Mouse (Mus musculus): ENCODE measurements around the gene Sash1. TPM values are rescaled to one million over a fixed set of nuclear protein-coding genes. Genes with fewer than 3 reads are reported as not detected.

The Sash1 gene
- polyA plus RNA-seq, 1 experiment from 2014 or later, result 1.3 TPM

DNA sequence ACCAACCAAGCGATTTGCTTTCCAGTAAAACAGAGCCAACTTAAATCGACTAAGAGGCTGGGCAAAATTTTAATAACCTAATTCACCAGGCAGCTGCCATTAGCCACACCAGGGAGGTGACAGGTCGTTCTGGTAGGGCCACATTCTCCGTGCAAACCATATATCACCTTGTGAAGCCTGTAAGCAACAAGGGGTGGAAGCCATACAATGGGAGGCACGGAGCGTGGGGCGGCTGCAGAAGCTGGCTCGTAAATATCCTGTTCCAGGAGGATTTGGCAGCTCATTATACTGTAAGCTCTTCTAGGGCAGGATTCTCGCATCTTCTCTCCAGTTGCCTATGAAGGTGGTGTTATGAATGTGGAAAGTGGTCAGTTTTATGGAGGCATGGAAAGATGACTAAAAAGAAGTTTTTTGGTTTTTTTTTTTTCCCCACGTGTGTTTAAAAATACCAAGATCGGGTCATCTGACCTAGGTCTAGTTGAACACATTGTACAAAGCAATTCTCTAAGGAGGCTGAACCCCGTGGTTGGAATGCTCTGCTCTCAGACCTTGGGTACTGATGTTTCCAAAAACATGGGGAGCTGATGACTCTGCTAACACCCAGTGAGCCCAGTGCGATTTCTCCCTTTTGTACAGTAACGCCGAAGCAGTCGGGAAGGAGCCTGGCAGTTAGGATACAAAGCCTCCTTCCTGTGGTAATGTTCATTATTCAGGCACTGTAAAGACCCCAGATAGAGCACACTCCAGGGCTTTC is 24.5 kb upstream of the Sash1 start:
- H3K9me3 ChIP-seq (ENCODE audit: control insufficient read depth, low read length), result no peaks in the 10 kb centered on the region
- H3K36me3 ChIP-seq (ENCODE audit: control insufficient read depth, insufficient read depth), result no peaks in the 10 kb centered on the region
- H3K4me2 ChIP-seq (ENCODE audit: low read length), result no peak overlapping the region
- H3K27me3 ChIP-seq (replicated peaks; ENCODE audit: control insufficient read depth, insufficient read depth, low read length), result no peaks in the 10 kb centered on the region
- no peak overlapping the region for H3K9ac ChIP-seq (replicated peaks; ENCODE audit: low read depth, low read length)
- no peak overlapping the region for H3K27ac ChIP-seq (ENCODE audit: low read length)
- H3K4me3 ChIP-seq (replicated peaks; ENCODE audit: low read length), result no peak overlapping the region
- no peaks in the 10 kb centered on the region for H3K4me1 ChIP-seq (replicated peaks; ENCODE audit: control insufficient read depth, insufficient read depth, low read length)
- no peak for ATAC-seq
- WGBS, result 79% methylated on average over 16 of the region's 16 CpGs

- Histone ChIP-seq H3K4me3 (replicated peaks; ENCODE audit: low read length) (no peak overlapping the region), H3K36me3 (ENCODE audit: control insufficient read depth, insufficient read depth) (no peaks in the 10 kb centered on the region), H3K27ac (ENCODE audit: low read length) (no peak overlapping the region), H3K9ac (replicated peaks; ENCODE audit: low read depth, low read length) (no peak overlapping the region), H3K27me3 (replicated peaks; ENCODE audit: control insufficient read depth, insufficient read depth, low read length) (no peaks in the 10 kb centered on the region), H3K9me3 (ENCODE audit: control insufficient read depth, low read length) (no peaks in the 10 kb centered on the region), H3K4me2 (ENCODE audit: low read length) (no peak overlapping the region), H3K4me1 (replicated peaks; ENCODE audit: control insufficient read depth, insufficient read depth, low read length) (no peaks in the 10 kb centered on the region)
- no peak for ATAC-seq
- WGBS, result 93% methylated on average over 6 of the region's 6 CpGs
These were observed 17.2 kb upstream of the Sash1 start for GRCm38 (mm10) chr10:8903086-8903485.

DNA sequence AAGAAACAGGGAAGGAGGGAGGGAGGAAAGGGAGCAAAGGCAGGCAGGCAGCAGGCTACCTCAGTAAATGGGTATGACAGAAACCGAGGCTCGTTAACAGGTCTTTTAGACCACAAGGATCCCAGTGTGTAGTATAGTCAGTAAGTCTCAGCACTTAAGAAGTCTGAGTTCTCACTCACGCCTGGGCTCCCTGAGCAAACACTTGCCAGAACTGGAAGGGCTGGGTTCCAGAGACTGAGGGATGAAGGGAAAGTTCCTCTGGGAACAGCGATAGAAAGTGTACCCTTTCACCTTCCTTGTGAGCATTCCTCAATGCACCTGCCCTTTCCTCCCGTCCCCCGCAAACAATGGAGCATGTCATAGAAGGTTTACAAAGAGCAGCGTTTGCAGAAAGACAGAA is 16.5 kb upstream of the Sash1 start:
- H3K27me3 ChIP-seq (replicated peaks; ENCODE audit: control insufficient read depth, insufficient read depth, low read length), result no peaks in the 10 kb centered on the region
- 73% methylated on average over 7 of the region's 7 CpGs for WGBS
- ATAC-seq, result no peak
- H3K4me1 ChIP-seq (replicated peaks; ENCODE audit: control insufficient read depth, insufficient read depth, low read length), result no peaks in the 10 kb centered on the region
- H3K36me3 ChIP-seq (ENCODE audit: control insufficient read depth, insufficient read depth), result no peaks in the 10 kb centered on the region
- H3K9ac ChIP-seq (replicated peaks; ENCODE audit: low read depth, low read length), result no peak overlapping the region
- no peak overlapping the region for H3K27ac ChIP-seq (ENCODE audit: low read length)
- no peaks in the 10 kb centered on the region for H3K9me3 ChIP-seq (ENCODE audit: control insufficient read depth, low read length)
- H3K4me2 ChIP-seq (ENCODE audit: low read length), result no peak overlapping the region
- no peak overlapping the region for H3K4me3 ChIP-seq (replicated peaks; ENCODE audit: low read length)

DNA sequence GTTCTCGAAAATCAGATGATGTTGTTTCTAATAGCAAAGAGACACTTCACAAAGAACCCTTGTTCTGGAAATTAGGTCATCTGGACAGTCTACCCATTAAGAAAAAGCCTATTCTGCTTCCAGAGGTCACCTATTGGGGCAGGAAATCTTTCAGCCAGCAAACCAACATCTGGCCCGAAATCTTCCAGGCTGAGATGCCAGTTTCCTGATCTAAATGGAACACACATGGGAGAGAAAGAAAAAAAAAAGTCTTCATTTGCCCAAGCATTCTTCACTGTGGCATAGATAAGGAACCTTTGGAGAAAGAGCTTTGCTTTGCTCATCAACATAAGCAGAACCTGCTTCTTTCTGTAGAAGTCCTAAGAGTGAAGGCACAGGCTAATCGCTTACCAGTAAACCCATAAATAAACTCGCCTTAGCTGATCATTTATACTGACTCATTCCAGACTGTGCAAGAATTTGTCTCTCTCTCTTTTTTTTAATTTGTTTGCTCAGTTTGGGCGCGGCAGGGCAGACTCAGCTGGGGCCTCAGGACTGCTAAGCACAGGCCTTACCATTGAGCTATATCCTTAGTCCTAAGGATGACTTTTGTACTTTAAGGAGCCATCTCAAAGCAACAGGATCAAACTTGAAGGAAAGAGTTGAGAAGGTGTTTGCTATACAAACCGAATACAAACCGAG is 13.1 kb upstream of the Sash1 start:
- Histone ChIP-seq H3K9me3 (ENCODE audit: control insufficient read depth, low read length) (no peaks in the 10 kb centered on the region), H3K27me3 (replicated peaks; ENCODE audit: control insufficient read depth, insufficient read depth, low read length) (no peaks in the 10 kb centered on the region), H3K4me2 (ENCODE audit: low read length) (no peak overlapping the region), H3K9ac (replicated peaks; ENCODE audit: low read depth, low read length) (no peak overlapping the region), H3K4me1 (replicated peaks; ENCODE audit: control insufficient read depth, insufficient read depth, low read length) (no peaks in the 10 kb centered on the region), H3K36me3 (ENCODE audit: control insufficient read depth, insufficient read depth) (no peaks in the 10 kb centered on the region), H3K4me3 (replicated peaks; ENCODE audit: low read length) (no peak overlapping the region), H3K27ac (ENCODE audit: low read length) (no peak overlapping the region)
- no peak for ATAC-seq
- WGBS, result 76% methylated on average over 8 of the region's 8 CpGs

- 54% methylated on average over 5 of the region's 5 CpGs for WGBS
- no peaks in the 10 kb centered on the region for H3K9me3 ChIP-seq (ENCODE audit: control insufficient read depth, low read length)
- no peak overlapping the region for H3K27ac ChIP-seq (ENCODE audit: low read length)
- no peak overlapping the region for H3K4me2 ChIP-seq (ENCODE audit: low read length)
- no peaks in the 10 kb centered on the region for H3K4me1 ChIP-seq (replicated peaks; ENCODE audit: control insufficient read depth, insufficient read depth, low read length)
- ATAC-seq, result no peak
- H3K27me3 ChIP-seq (replicated peaks; ENCODE audit: control insufficient read depth, insufficient read depth, low read length), result no peaks in the 10 kb centered on the region
- H3K4me3 ChIP-seq (replicated peaks; ENCODE audit: low read length), result no peak overlapping the region
- H3K9ac ChIP-seq (replicated peaks; ENCODE audit: low read depth, low read length), result no peak overlapping the region
- no peaks in the 10 kb centered on the region for H3K36me3 ChIP-seq (ENCODE audit: control insufficient read depth, insufficient read depth)
These were observed 12.4 kb upstream of the Sash1 start for GRCm38 (mm10) chr10:8898099-8898777.

DNA sequence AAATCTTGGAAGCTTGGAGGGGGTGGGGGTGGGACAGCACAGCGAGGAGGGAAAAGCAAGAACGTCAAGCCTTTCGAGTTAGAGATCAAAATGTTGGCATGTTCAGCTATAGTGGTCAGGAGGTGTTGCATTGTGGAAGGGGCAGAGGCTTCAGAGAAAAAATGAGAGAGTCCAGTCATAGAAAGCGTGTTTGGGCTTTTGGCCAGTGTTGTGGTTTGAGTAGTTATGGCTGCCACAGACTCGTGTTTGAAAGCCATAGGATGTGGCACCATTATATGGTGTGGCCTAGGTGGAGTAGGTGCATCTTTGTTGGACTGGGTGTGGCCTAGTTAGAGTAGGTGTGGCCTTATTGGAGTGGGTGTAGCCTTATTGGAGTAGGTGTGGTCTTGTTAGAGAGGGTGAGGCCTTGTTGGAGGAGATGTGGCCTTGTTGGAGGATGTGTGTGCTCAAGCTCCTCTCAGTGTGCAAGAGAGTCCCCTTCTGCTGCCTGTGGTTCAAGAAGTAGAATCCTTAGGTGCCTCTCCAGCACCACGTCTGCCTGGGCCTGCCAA is 9.2 kb upstream of the Sash1 start:
- WGBS, result 87% methylated on average over 6 of the region's 6 CpGs
- Histone ChIP-seq H3K27me3 (replicated peaks; ENCODE audit: control insufficient read depth, insufficient read depth, low read length) (no peaks in the 10 kb centered on the region), H3K9ac (replicated peaks; ENCODE audit: low read depth, low read length) (no peak overlapping the region), H3K4me1 (replicated peaks; ENCODE audit: control insufficient read depth, insufficient read depth, low read length) (no peaks in the 10 kb centered on the region), H3K36me3 (ENCODE audit: control insufficient read depth, insufficient read depth) (no peaks in the 10 kb centered on the region), H3K4me3 (replicated peaks; ENCODE audit: low read length) (no peak overlapping the region), H3K4me2 (ENCODE audit: low read length) (no peak overlapping the region), H3K9me3 (ENCODE audit: control insufficient read depth, low read length) (no peaks in the 10 kb centered on the region), H3K27ac (ENCODE audit: low read length) (no peak overlapping the region)
- no peak for ATAC-seq

DNA sequence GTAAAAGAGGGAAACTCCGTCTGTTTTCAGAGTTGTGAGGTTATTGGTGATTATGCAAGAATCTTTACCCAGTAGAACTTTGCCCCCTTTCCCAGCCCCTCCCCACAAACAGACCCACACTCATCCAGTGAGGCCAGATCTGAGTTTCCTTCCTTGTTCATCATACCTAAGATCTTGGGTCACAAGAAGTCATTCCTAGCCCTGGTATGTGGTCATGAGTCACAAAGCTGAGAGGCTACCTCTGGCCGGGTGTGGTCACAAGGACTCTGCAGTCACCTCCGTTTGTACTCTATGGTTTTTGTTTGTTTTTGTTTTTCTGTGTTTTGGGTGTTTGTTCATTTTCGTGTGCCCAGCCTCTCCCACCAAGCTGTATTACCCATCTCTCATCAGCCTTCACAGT is 4.6 kb upstream of the Sash1 start:
- Histone ChIP-seq H3K27ac (ENCODE audit: low read length) (no peak overlapping the region), H3K4me3 (replicated peaks; ENCODE audit: low read length) (no peak overlapping the region), H3K4me1 (replicated peaks; ENCODE audit: control insufficient read depth, insufficient read depth, low read length) (peaks cover 9% of the 10 kb centered on the region), H3K9me3 (ENCODE audit: control insufficient read depth, low read length) (no peaks in the 10 kb centered on the region), H3K36me3 (ENCODE audit: control insufficient read depth, insufficient read depth) (no peaks in the 10 kb centered on the region), H3K9ac (replicated peaks; ENCODE audit: low read depth, low read length) (no peak overlapping the region), H3K4me2 (ENCODE audit: low read length) (no peak overlapping the region), H3K27me3 (replicated peaks; ENCODE audit: control insufficient read depth, insufficient read depth, low read length) (0 out of 2 replicates have a peak, but pooled peaks cover 4% of the 10 kb centered on the region)
- 91% methylated on average over 4 of the region's 4 CpGs for WGBS
- no peak for ATAC-seq

GRCm38 (mm10) chr10:8889341-8889740 is 3.5 kb upstream of the Sash1 start:
- no peaks in the 10 kb centered on the region for H3K36me3 ChIP-seq (ENCODE audit: control insufficient read depth, insufficient read depth)
- peaks cover 12% of the 10 kb centered on the region for H3K4me1 ChIP-seq (replicated peaks; ENCODE audit: control insufficient read depth, insufficient read depth, low read length)
- peaks cover 7% of the 10 kb centered on the region; the same call in 1 of the 2 replicates for H3K27me3 ChIP-seq (replicated peaks; ENCODE audit: control insufficient read depth, insufficient read depth, low read length)
- H3K9me3 ChIP-seq (ENCODE audit: control insufficient read depth, low read length), result no peaks in the 10 kb centered on the region
- H3K9ac ChIP-seq (replicated peaks; ENCODE audit: low read depth, low read length), result no peak overlapping the region
- H3K27ac ChIP-seq (ENCODE audit: low read length), result no peak overlapping the region
- no peak overlapping the region for H3K4me2 ChIP-seq (ENCODE audit: low read length)
- no peak overlapping the region for H3K4me3 ChIP-seq (replicated peaks; ENCODE audit: low read length)
- no peak for ATAC-seq
- WGBS, result 7% methylated on average over 4 of the region's 4 CpGs

DNA sequence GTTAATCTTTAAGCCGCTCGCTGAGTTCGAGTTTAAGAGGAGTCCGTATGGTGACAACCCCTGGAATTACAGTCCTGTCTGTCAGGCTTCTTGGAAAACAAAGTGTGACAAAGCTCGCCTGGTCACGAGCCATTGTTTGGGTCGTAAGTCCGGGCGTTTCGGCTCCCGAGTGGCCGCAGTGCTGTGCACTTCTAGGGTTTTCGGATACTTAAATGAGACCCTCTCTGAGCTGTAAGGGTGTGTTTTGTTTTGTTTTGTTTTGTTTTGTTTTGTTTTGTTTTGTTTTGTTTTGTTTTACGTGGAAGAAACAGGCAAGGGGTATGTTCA is 621 bp upstream of the Sash1 start:
- WGBS, result under 1% methylated on average over 14 of the region's 14 CpGs
- Histone ChIP-seq H3K36me3 (ENCODE audit: control insufficient read depth, insufficient read depth) (no peaks in the 10 kb centered on the region), H3K4me1 (replicated peaks; ENCODE audit: control insufficient read depth, insufficient read depth, low read length) (peaks cover 12% of the 10 kb centered on the region), H3K4me2 (ENCODE audit: low read length) (peak overlapping the region; percentile 89), H3K27ac (ENCODE audit: low read length) (peak overlapping the region; percentile 53; the same call in 1 of the 2 replicates), H3K9ac (replicated peaks; ENCODE audit: low read depth, low read length) (peak overlapping the region; percentile 58), H3K9me3 (ENCODE audit: control insufficient read depth, low read length) (no peaks in the 10 kb centered on the region), H3K4me3 (replicated peaks; ENCODE audit: low read length) (peak overlapping the region; percentile 69), H3K27me3 (replicated peaks; ENCODE audit: control insufficient read depth, insufficient read depth, low read length) (peaks cover 8% of the 10 kb centered on the region; the same call in 1 of the 2 replicates)
- ATAC-seq, result no peak

Data from forebrain, embryonic 16.5 days (tissue).